28 mouse cellular contexts compared by ENCODE assay signal in genomic region chr7:56128080-56128479, GRCm38 (mm10).
DNase-seq lines count a peak whose midpoint lies in the region; ATAC-seq and TF ChIP-seq lines count a peak whose summit lies in the region.
"Had no signal": no experiment of that assay in that cellular context is flagged by ENCODE, and none has a peak within 500 bp of the region (broad histone marks: within the 10 kb centered on the region; RNA-seq: fewer than 3 reads in every experiment).

No protein-coding gene starts in this region.

- H3K4me1 ChIP-seq in intestine, embryonic 16.5 days (ENCODE audit: control insufficient read depth, insufficient read depth, low read length), result no peaks in the 10 kb centered on the region
- no peaks in the 10 kb centered on the region for H3K4me1 ChIP-seq in intestine, embryonic 15.5 days (replicated peaks)
- H3K4me1 ChIP-seq in kidney, embryonic 16.5 days (ENCODE audit: insufficient read depth, low read length), result no peaks in the 10 kb centered on the region
- no peaks in the 10 kb centered on the region; the same call in 1 of the 2 replicates for H3K4me1 ChIP-seq in small intestine, adult 2 months (ENCODE audit: control insufficient read depth, insufficient read depth, insufficient read length, low read length)
- H3K4me1 ChIP-seq: embryonic facial prominence, embryonic 13.5 days; embryonic facial prominence, embryonic 15.5 days; forebrain, embryonic 10.5 days; forebrain, embryonic 12.5 days had no signal

- ATAC-seq in intestine, embryonic 16.5 days, result peak; percentile 42; the same call in 1 of the 2 replicates
- ATAC-seq in intestine, embryonic 15.5 days, result no peak
- peak; percentile 31; the same call in 1 of the 2 replicates for ATAC-seq in kidney, embryonic 16.5 days (ENCODE audit: low FRiP score, low TSS enrichment)
- ATAC-seq: activated CD4-positive, CD25-positive, alpha-beta regulatory T cell, adult 4 months; CD4-positive, CD25-positive, alpha-beta regulatory T cell, adult 4 months; forebrain, embryonic 14.5 days; forebrain, embryonic 16.5 days; Patski had no signal

- no peak overlapping the region for H3K4me3 ChIP-seq in intestine, embryonic 16.5 days (ENCODE audit: low read length)
- no peak overlapping the region for H3K4me3 ChIP-seq in intestine, embryonic 15.5 days (replicated peaks)
- H3K4me3 ChIP-seq in kidney, embryonic 16.5 days (ENCODE audit: low read length), result no peak overlapping the region
- no peak overlapping the region for H3K4me3 ChIP-seq in small intestine, adult 2 months (ENCODE audit: low read depth, low read length)
- H3K4me3 ChIP-seq: embryonic facial prominence, embryonic 13.5 days; embryonic facial prominence, embryonic 15.5 days; erythroblast, embryonic 14.5 days; forebrain, embryonic 10.5 days; forebrain, embryonic 12.5 days had no signal

- 0 out of 2 replicates have a peak, but pooled peaks cover 3% of the 10 kb centered on the region for H3K36me3 ChIP-seq in intestine, embryonic 16.5 days (ENCODE audit: control insufficient read depth, insufficient read depth, low read length)
- peaks cover 8% of the 10 kb centered on the region; the same call in 1 of the 2 replicates for H3K36me3 ChIP-seq in intestine, embryonic 15.5 days
- H3K36me3 ChIP-seq in kidney, embryonic 16.5 days (ENCODE audit: insufficient read depth, low read length), result peaks cover 15% of the 10 kb centered on the region
- H3K36me3 ChIP-seq in small intestine, adult 2 months (ENCODE audit: control insufficient read depth, insufficient read depth, low read length), result peaks cover 28% of the 10 kb centered on the region

- H3K9ac ChIP-seq in intestine, embryonic 16.5 days (ENCODE audit: low read depth, low read length), result no peak overlapping the region
- H3K9ac ChIP-seq in intestine, embryonic 15.5 days, result no peak overlapping the region
- H3K9ac ChIP-seq in kidney, embryonic 16.5 days (replicated peaks; ENCODE audit: low read length), result no peak overlapping the region
- H3K9ac ChIP-seq: embryonic facial prominence, embryonic 13.5 days; embryonic facial prominence, embryonic 15.5 days; forebrain, embryonic 12.5 days had no signal

- WGBS in intestine, embryonic 16.5 days, result 94% methylated on average over 3 of the region's 3 CpGs
- WGBS in intestine, embryonic 15.5 days, result 97% methylated on average over 3 of the region's 3 CpGs
- WGBS in kidney, embryonic 16.5 days, result 92% methylated on average over 3 of the region's 3 CpGs
- 64% methylated on average over 3 of the region's 3 CpGs for WGBS in small intestine, adult 2 months

- TF ChIP-seq POLR2A in small intestine, adult 2 months (IDR thresholded peaks at IDR 0.05; ENCODE audit: low read depth, low read length), result no peak

- TF ChIP-seq CTCF in small intestine, adult 2 months (IDR thresholded peaks at IDR 0.05; ENCODE audit: extremely low read depth, insufficient read length, insufficient replicate concordance, low read depth, low read length), result no peak

- H3K9me3 ChIP-seq in intestine, embryonic 16.5 days (ENCODE audit: control insufficient read depth, low read length), result no peaks in the 10 kb centered on the region
- no peaks in the 10 kb centered on the region for H3K9me3 ChIP-seq in intestine, embryonic 15.5 days
- no peaks in the 10 kb centered on the region for H3K9me3 ChIP-seq in kidney, embryonic 16.5 days (ENCODE audit: low read length)
- H3K9me3 ChIP-seq: embryonic facial prominence, embryonic 13.5 days; embryonic facial prominence, embryonic 15.5 days; forebrain, embryonic 10.5 days; forebrain, embryonic 12.5 days; G1E had no signal

- H3K27me3 ChIP-seq in intestine, embryonic 16.5 days (replicated peaks; ENCODE audit: control insufficient read depth, insufficient read depth, low read length), result no peaks in the 10 kb centered on the region
- H3K27me3 ChIP-seq in intestine, embryonic 15.5 days (replicated peaks), result no peaks in the 10 kb centered on the region
- H3K27me3 ChIP-seq in kidney, embryonic 16.5 days (ENCODE audit: insufficient read depth, low read length), result no peaks in the 10 kb centered on the region
- no peaks in the 10 kb centered on the region for H3K27me3 ChIP-seq in small intestine, adult 2 months (ENCODE audit: control insufficient read depth, insufficient read depth, low read length)
- H3K27me3 ChIP-seq: CH12.LX; embryonic facial prominence, embryonic 13.5 days; embryonic facial prominence, embryonic 15.5 days; forebrain, embryonic 12.5 days; Patski had no signal

- no peak overlapping the region for H3K4me2 ChIP-seq in intestine, embryonic 16.5 days (ENCODE audit: low read depth, low read length)
- H3K4me2 ChIP-seq in intestine, embryonic 15.5 days (replicated peaks), result no peak overlapping the region
- no peak overlapping the region for H3K4me2 ChIP-seq in kidney, embryonic 16.5 days (replicated peaks; ENCODE audit: low read depth, low read length)
- H3K4me2 ChIP-seq: embryonic facial prominence, embryonic 13.5 days; embryonic facial prominence, embryonic 15.5 days; forebrain, embryonic 12.5 days had no signal

- DNase-seq in kidney, adult 11 months, result no peak
- no peak for DNase-seq in urinary bladder, postnatal 14 days (ENCODE audit: low spot score)
- DNase-seq: adrenal gland, adult 8-10 months; adrenal gland, postnatal 14 days; adrenal gland, postnatal 36 days; B cell, adult 2 months; cerebellum, adult 11-12 months; cerebellum, adult 8-10 months; cerebellum, adult 9-11 months; cerebellum, postnatal 14 days; cerebellum, postnatal 36 days; embryo, embryonic 11 days had no signal

- H3K27ac ChIP-seq in intestine, embryonic 16.5 days (ENCODE audit: low read length), result no peak overlapping the region; the same call in 1 of the 2 replicates
- no peak overlapping the region for H3K27ac ChIP-seq in intestine, embryonic 15.5 days
- H3K27ac ChIP-seq in kidney, embryonic 16.5 days (ENCODE audit: low read length), result no peak overlapping the region
- H3K27ac ChIP-seq in small intestine, adult 2 months (ENCODE audit: insufficient read depth, low read depth, low read length), result peak overlapping the region; percentile 30; the same call in 1 of the 2 replicates
- H3K27ac ChIP-seq: embryonic facial prominence, embryonic 13.5 days; embryonic facial prominence, embryonic 15.5 days; forebrain, embryonic 10.5 days; forebrain, embryonic 12.5 days had no signal
